9 mouse cellular contexts compared by ENCODE assay signal in genomic region chr10:80071516-80071900, GRCm38 (mm10). TPM values are rescaled to one million over a fixed set of nuclear protein-coding genes. Genes with fewer than 3 reads are reported as not detected.
DNase-seq lines count a peak whose midpoint lies in the region; ATAC-seq and TF ChIP-seq lines count a peak whose summit lies in the region.
"Had no signal": no experiment of that assay in that cellular context is flagged by ENCODE, and none has a peak within 500 bp of the region (broad histone marks: within the 10 kb centered on the region; RNA-seq: fewer than 3 reads in every experiment).

No protein-coding gene starts in this region.

- 0 out of 2 replicates have a peak overlapping the region, but pooled peaks have one; percentile 2 for H3K4me3 ChIP-seq in heart, embryonic 12.5 days
- no peak overlapping the region for H3K4me3 ChIP-seq in neural tube, embryonic 13.5 days
- no peak overlapping the region for H3K4me3 ChIP-seq in intestine, postnatal 0 days (ENCODE audit: low read depth, low read length)
- no peak overlapping the region for H3K4me3 ChIP-seq in stomach, embryonic 16.5 days (replicated peaks; ENCODE audit: low read length)

- H3K27ac ChIP-seq in heart, embryonic 12.5 days (ENCODE audit: poor library complexity, severe bottlenecking) = peak overlapping the region; percentile 83
- 0 out of 2 replicates have a peak overlapping the region, but pooled peaks have one; percentile 15 for H3K27ac ChIP-seq in neural tube, embryonic 13.5 days (replicated peaks)
- H3K27ac ChIP-seq in intestine, postnatal 0 days (ENCODE audit: low read depth, low read length) = peak overlapping the region; percentile 66
- peak overlapping the region; percentile 92 for H3K27ac ChIP-seq in stomach, embryonic 16.5 days (ENCODE audit: low read length)

- intact Hi-C loops in heart, postnatal 25 days (cut with DNase I) = loop anchor here (5.0 kb wide), 1 partner anchor 41 kb away; no protein-coding TSS in a partner anchor
- intact Hi-C loops in left cerebral cortex, postnatal 36 days (cut with DNase I) = no loop called here

- H3K4me2 ChIP-seq in heart, embryonic 12.5 days = peak overlapping the region; percentile 20
- H3K4me2 ChIP-seq in neural tube, embryonic 13.5 days = no peak overlapping the region
- H3K4me2 ChIP-seq in intestine, postnatal 0 days (replicated peaks; ENCODE audit: low read depth) = peak overlapping the region; percentile 28; the same call in 1 of the 2 replicates
- no peak overlapping the region for H3K4me2 ChIP-seq in stomach, embryonic 16.5 days (ENCODE audit: low read depth, low read length)

- peaks cover 23% of the 10 kb centered on the region for H3K36me3 ChIP-seq in heart, embryonic 12.5 days
- peaks cover 9% of the 10 kb centered on the region for H3K36me3 ChIP-seq in neural tube, embryonic 13.5 days
- H3K36me3 ChIP-seq in intestine, postnatal 0 days (ENCODE audit: control insufficient read depth, insufficient read depth) = peaks cover 56% of the 10 kb centered on the region
- H3K36me3 ChIP-seq in stomach, embryonic 16.5 days (ENCODE audit: control insufficient read depth, insufficient read depth, low read length) = no peaks in the 10 kb centered on the region

- no peak for DNase-seq in heart, postnatal 25 days (ENCODE audit: low spot score)
- no peak for DNase-seq in neural tube, embryonic 10.5 days (ENCODE audit: extremely low spot score, low spot score)
- no peak for DNase-seq in spleen, adult 18-20 months
- DNase-seq in left cerebral cortex, postnatal 36 days (ENCODE audit: low spot score in 2 of 2) = no peak
- DNase-seq: thymus, postnatal 14 days had no signal

- 58% methylated on average over 3 of the region's 3 CpGs for WGBS in heart, embryonic 12.5 days
- 81% methylated on average over 3 of the region's 3 CpGs for WGBS in neural tube, embryonic 13.5 days
- 68% methylated on average over 3 of the region's 3 CpGs for WGBS in intestine, postnatal 0 days
- WGBS in stomach, embryonic 16.5 days = 76% methylated on average over 3 of the region's 3 CpGs

- H3K27me3 ChIP-seq in heart, embryonic 12.5 days (replicated peaks) = no peaks in the 10 kb centered on the region
- H3K27me3 ChIP-seq in neural tube, embryonic 13.5 days = no peaks in the 10 kb centered on the region
- no peaks in the 10 kb centered on the region for H3K27me3 ChIP-seq in intestine, postnatal 0 days (replicated peaks; ENCODE audit: control insufficient read depth, insufficient read depth, low read length)
- no peaks in the 10 kb centered on the region for H3K27me3 ChIP-seq in stomach, embryonic 16.5 days (ENCODE audit: control insufficient read depth, insufficient read depth, low read length)

- TF ChIP-seq CTCF in intestine, postnatal 0 days (IDR thresholded peaks at IDR 0.05; ENCODE audit: low read depth) = no peak

- peak; percentile 3; the same call in 1 of the 2 replicates for ATAC-seq in heart, embryonic 12.5 days (ENCODE audit: insufficient number of reproducible peaks, low FRiP score)
- no peak for ATAC-seq in neural tube, embryonic 13.5 days (ENCODE audit: low read depth)
- no peak for ATAC-seq in intestine, postnatal 0 days
- no peak for ATAC-seq in stomach, embryonic 16.5 days (ENCODE audit: insufficient read depth, low FRiP score)

- no peaks in the 10 kb centered on the region for H3K9me3 ChIP-seq in heart, embryonic 12.5 days (replicated peaks)
- no peaks in the 10 kb centered on the region for H3K9me3 ChIP-seq in neural tube, embryonic 13.5 days
- H3K9me3 ChIP-seq in intestine, postnatal 0 days (ENCODE audit: control insufficient read depth) = no peaks in the 10 kb centered on the region
- no peaks in the 10 kb centered on the region for H3K9me3 ChIP-seq in stomach, embryonic 16.5 days (replicated peaks; ENCODE audit: control insufficient read depth, low read length)

- peaks cover 56% of the 10 kb centered on the region for H3K4me1 ChIP-seq in heart, embryonic 12.5 days (replicated peaks)
- peaks cover 21% of the 10 kb centered on the region for H3K4me1 ChIP-seq in neural tube, embryonic 13.5 days (replicated peaks)
- peaks cover 5% of the 10 kb centered on the region; the same call in 1 of the 2 replicates for H3K4me1 ChIP-seq in intestine, postnatal 0 days (replicated peaks; ENCODE audit: control insufficient read depth, insufficient read depth, low read length)
- H3K4me1 ChIP-seq in stomach, embryonic 16.5 days (ENCODE audit: control insufficient read depth, insufficient read depth, low read length) = peaks cover 34% of the 10 kb centered on the region

- peak overlapping the region; percentile 33; the same call in 1 of the 2 replicates for H3K9ac ChIP-seq in heart, embryonic 12.5 days
- 0 out of 2 replicates have a peak overlapping the region, but pooled peaks have one; percentile 2 for H3K9ac ChIP-seq in neural tube, embryonic 13.5 days
- H3K9ac ChIP-seq in intestine, postnatal 0 days (ENCODE audit: low read depth, low read length) = no peak overlapping the region; the same call in 1 of the 2 replicates
- peak overlapping the region; percentile 50; the same call in 1 of the 2 replicates for H3K9ac ChIP-seq in stomach, embryonic 16.5 days (ENCODE audit: low read length)

RNA-seq across cellular contexts. Expression of gene Gpx4, which starts 24.5 kb away (rescaled TPM):
- 677 and 717 TPM in 2 replicates for polyA plus RNA-seq in heart, embryonic 12.5 days (2016; fragmentation: Nextera tagmentation; extraction: Ambion mirVana)
- total RNA-seq in heart, postnatal 25 days (2021) = 100 to 1,000 TPM; 691 to 812 TPM
- polyA plus RNA-seq in neural tube, embryonic 13.5 days (2015; fragmentation: Nextera tagmentation; extraction: Ambion mirVana) = 505 and 556 TPM in 2 replicates
- 1,519 and 1,523 TPM in 2 replicates for polyA plus RNA-seq in intestine, postnatal 0 days (2015; fragmentation: Nextera tagmentation; extraction: Ambion mirVana)
- 445 and 507 TPM in 2 replicates for polyA plus RNA-seq in stomach, embryonic 16.5 days (2015; fragmentation: Nextera tagmentation; extraction: Ambion mirVana)
- 100 to 1,000 TPM; 468 to 559 TPM for total RNA-seq in left cerebral cortex, postnatal 36 days (2021)

RNA-seq across cellular contexts. Expression of gene Polr2e, which starts 31.9 kb away (rescaled TPM):
- 132 and 135 TPM in 2 replicates for polyA plus RNA-seq in heart, embryonic 12.5 days (2016; fragmentation: Nextera tagmentation; extraction: Ambion mirVana)
- 10 to 100 TPM; 79.3 to 81.2 TPM for total RNA-seq in heart, postnatal 25 days (2021)
- 141 and 153 TPM in 2 replicates for polyA plus RNA-seq in neural tube, embryonic 13.5 days (2015; fragmentation: Nextera tagmentation; extraction: Ambion mirVana)
- 90.0 and 98.5 TPM in 2 replicates for polyA plus RNA-seq in intestine, postnatal 0 days (2015; fragmentation: Nextera tagmentation; extraction: Ambion mirVana)
- polyA plus RNA-seq in stomach, embryonic 16.5 days (2015; fragmentation: Nextera tagmentation; extraction: Ambion mirVana) = 174 and 180 TPM in 2 replicates
- total RNA-seq in left cerebral cortex, postnatal 36 days (2021) = 10 to 100 TPM; 69.2 to 83.6 TPM

RNA-seq across cellular contexts. Expression of gene Sbno2, which starts 33.9 kb away (rescaled TPM):
- 13.0 and 14.6 TPM in 2 replicates for polyA plus RNA-seq in heart, embryonic 12.5 days (2016; fragmentation: Nextera tagmentation; extraction: Ambion mirVana)
- total RNA-seq in heart, postnatal 25 days (2021) = 10 to 100 TPM; 11.0 to 11.6 TPM
- 12.9 and 13.0 TPM in 2 replicates for polyA plus RNA-seq in neural tube, embryonic 13.5 days (2015; fragmentation: Nextera tagmentation; extraction: Ambion mirVana)
- 9.8 and 11.1 TPM in 2 replicates for polyA plus RNA-seq in intestine, postnatal 0 days (2015; fragmentation: Nextera tagmentation; extraction: Ambion mirVana)
- polyA plus RNA-seq in stomach, embryonic 16.5 days (2015; fragmentation: Nextera tagmentation; extraction: Ambion mirVana) = 17.2 and 19.0 TPM in 2 replicates
- 10 to 100 TPM; 14.5 to 25.5 TPM for total RNA-seq in left cerebral cortex, postnatal 36 days (2021)

RNA-seq across cellular contexts. Expression of gene Stk11, which starts 44.1 kb away (rescaled TPM):
- polyA plus RNA-seq in heart, embryonic 12.5 days (2016; fragmentation: Nextera tagmentation; extraction: Ambion mirVana) = 10.8 and 13.8 TPM in 2 replicates
- total RNA-seq in heart, postnatal 25 days (2021) = 100 to 1,000 TPM; 133 to 138 TPM
- polyA plus RNA-seq in neural tube, embryonic 13.5 days (2015; fragmentation: Nextera tagmentation; extraction: Ambion mirVana) = 13.3 and 16.8 TPM in 2 replicates
- 11.7 and 12.4 TPM in 2 replicates for polyA plus RNA-seq in intestine, postnatal 0 days (2015; fragmentation: Nextera tagmentation; extraction: Ambion mirVana)
- polyA plus RNA-seq in stomach, embryonic 16.5 days (2015; fragmentation: Nextera tagmentation; extraction: Ambion mirVana) = 14.5 and 14.8 TPM in 2 replicates
- total RNA-seq in left cerebral cortex, postnatal 36 days (2021) = 100 to 1,000 TPM in 1 of 2 experiments, 10 to 100 TPM in 1; 94.4 to 100 TPM

RNA-seq across cellular contexts. Expression of gene Arhgap45, which starts 55.1 kb away (rescaled TPM):
- polyA plus RNA-seq in heart, embryonic 12.5 days (2016; fragmentation: Nextera tagmentation; extraction: Ambion mirVana) = 7.5 and 8.5 TPM in 2 replicates
- total RNA-seq in heart, postnatal 25 days (2021) = 1 to 10 TPM; 4.7 to 4.9 TPM
- polyA plus RNA-seq in neural tube, embryonic 13.5 days (2015; fragmentation: Nextera tagmentation; extraction: Ambion mirVana) = 2.4 and 2.9 TPM in 2 replicates
- 1.2 and 1.3 TPM in 2 replicates for polyA plus RNA-seq in intestine, postnatal 0 days (2015; fragmentation: Nextera tagmentation; extraction: Ambion mirVana)
- 7.8 and 9.7 TPM in 2 replicates for polyA plus RNA-seq in stomach, embryonic 16.5 days (2015; fragmentation: Nextera tagmentation; extraction: Ambion mirVana)
- 1 to 10 TPM; 3.3 to 5.3 TPM for total RNA-seq in left cerebral cortex, postnatal 36 days (2021)

Comparison
In these comparisons a context has a peak if more than half of its experiments do, and no peak if none do; other contexts are left out.
1. H3K27ac ChIP-seq: peak in every context shown above with its lines; median percentile 92 in stomach, embryonic 16.5 days; 83 in heart, embryonic 12.5 days; 66 in intestine, postnatal 0 days; 15 in neural tube, embryonic 13.5 days.
2. H3K4me2 ChIP-seq: peak in heart, embryonic 12.5 days (single experiment) and intestine, postnatal 0 days (single experiment); none in neural tube, embryonic 13.5 days (single experiment) and stomach, embryonic 16.5 days (single experiment).